Mouse (Mus musculus): Measurements from ENCODE around the gene Syde2. TPM values are rescaled to one million over a fixed set of nuclear protein-coding genes. Genes with fewer than 3 reads are reported as not detected.

The Syde2 gene
- polyA plus RNA-seq, 1 experiment = not detected

DNA sequence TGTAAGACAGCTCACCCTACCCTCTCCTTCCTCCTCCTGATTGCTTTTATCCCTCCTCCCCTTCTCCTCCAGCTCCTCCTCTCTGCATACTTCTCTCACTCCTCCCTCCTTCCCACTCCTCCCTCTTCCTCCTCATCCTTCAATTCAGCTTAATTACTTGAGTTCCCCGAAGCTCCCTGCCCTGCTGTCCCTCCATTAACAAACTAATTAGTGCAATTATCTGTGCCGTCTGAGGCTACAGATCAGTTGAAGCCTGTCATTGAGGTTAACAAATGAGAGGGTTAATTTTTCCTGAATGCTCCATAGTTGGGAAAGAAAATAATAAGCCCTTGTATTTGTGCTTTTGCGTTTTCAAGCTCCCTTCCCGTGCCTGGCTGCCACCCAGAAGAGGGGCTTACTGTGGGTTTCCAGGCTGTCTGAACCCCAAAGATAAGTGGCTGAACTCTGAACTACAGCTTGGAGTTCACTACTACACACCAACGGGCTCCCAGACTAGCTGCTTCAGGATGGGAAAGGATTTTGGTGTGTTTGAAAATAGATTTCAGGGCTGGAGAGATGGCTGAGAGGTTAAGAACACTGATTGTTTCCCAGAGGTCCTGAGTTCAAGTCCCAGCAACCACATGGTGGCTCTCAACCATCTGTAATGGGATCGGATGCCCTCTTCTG lies 40.0 kb upstream of the Syde2 start:
- H3K27ac ChIP-seq (ENCODE audit: insufficient read depth, low read depth, low read length) = no peak overlapping the region
- no peak for TF ChIP-seq CTCF (IDR thresholded peaks at IDR 0.05; ENCODE audit: insufficient read depth, low read depth, low read length)
- TF ChIP-seq POLR2A (IDR thresholded peaks at IDR 0.05; ENCODE audit: insufficient read depth, low read depth, low read length) = no peak
- 36% methylated on average over 6 of the region's 6 CpGs for WGBS

DNA sequence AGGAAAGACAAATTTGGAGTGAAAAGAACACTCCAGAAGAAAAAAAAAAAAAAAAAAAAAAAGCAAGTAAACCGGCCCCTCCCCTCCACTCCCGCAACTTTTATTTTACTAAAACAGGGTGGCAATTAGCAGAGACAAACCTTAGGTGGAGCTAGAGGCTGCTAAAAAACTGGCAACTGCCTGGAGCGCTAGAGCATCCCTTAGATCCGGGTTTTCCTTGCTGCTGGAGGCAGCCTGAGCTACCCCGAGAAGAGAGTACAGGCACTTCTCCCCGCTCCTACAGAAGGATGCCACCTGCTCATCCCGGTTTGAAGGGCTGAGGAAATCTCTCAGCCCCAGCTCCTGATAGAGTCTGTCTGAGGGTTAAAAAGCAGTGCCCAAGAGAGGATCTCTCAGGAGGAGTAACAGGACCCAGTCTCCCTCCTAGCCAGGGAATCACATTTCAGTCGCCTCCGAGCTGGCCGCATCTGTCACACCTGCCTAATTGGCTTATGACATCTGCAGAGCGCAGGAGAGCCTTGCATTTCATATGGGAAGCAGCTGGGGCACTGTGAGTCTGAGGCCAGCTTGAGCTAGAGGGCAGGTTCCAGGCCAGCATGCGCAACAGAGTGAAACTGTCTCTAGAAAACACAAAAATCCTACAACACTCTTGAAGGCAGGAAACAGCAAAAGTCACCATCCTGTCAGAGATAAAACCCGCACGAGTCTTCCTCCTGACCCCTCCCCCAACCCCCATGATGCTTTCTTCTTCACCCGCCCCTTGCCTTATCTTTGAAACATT lies 37.4 kb upstream of the Syde2 start:
- 14% methylated on average over 15 of the region's 15 CpGs for WGBS
- peak overlapping the region; percentile 17 for H3K4me3 ChIP-seq (ENCODE audit: insufficient read depth, low read depth, low read length)

More for the DNA sequence above, 40.0 kb upstream of the Syde2 start:
- peaks cover 6% of the 10 kb centered on the region for H3K4me1 ChIP-seq (ENCODE audit: control insufficient read depth, insufficient read depth, low read length)
- H3K4me3 ChIP-seq (ENCODE audit: insufficient read depth, low read depth, low read length) = no peak overlapping the region

DNA sequence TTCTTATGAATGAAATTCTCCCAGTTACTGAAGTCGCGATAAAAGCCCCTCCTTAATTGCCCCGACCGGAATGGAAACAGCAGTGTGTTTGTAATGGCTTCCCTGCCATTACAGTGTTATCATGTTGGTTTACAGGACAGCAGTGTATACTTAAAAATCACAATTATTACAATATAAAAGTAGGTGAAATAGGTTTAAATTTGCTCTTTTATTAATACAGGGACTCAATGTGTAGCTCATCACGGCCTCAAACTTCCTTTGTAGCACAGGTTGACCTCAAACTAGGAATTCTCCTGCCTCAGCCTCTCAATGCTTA lies 36.9 kb upstream of the Syde2 start:
- TF ChIP-seq POLR2A (IDR thresholded peaks at IDR 0.05; ENCODE audit: insufficient read depth, low read depth, low read length) (no peak), CTCF (IDR thresholded peaks at IDR 0.05; ENCODE audit: insufficient read depth, low read depth, low read length) (no peak)
- Histone ChIP-seq H3K4me1 (ENCODE audit: control insufficient read depth, insufficient read depth, low read length) (peaks cover 6% of the 10 kb centered on the region), H3K4me3 (ENCODE audit: insufficient read depth, low read depth, low read length) (no peak overlapping the region), H3K27ac (ENCODE audit: insufficient read depth, low read depth, low read length) (no peak overlapping the region)
- 38% methylated on average over 5 of the region's 5 CpGs for WGBS

More for the DNA sequence above, 37.4 kb upstream of the Syde2 start:
- Histone ChIP-seq H3K4me1 (ENCODE audit: control insufficient read depth, insufficient read depth, low read length) (peaks cover 6% of the 10 kb centered on the region), H3K27ac (ENCODE audit: insufficient read depth, low read depth, low read length) (no peak overlapping the region)
- TF ChIP-seq CTCF (IDR thresholded peaks at IDR 0.05; ENCODE audit: insufficient read depth, low read depth, low read length) = no peak
- TF ChIP-seq POLR2A (IDR thresholded peaks at IDR 0.05; ENCODE audit: insufficient read depth, low read depth, low read length) = no peak

DNA sequence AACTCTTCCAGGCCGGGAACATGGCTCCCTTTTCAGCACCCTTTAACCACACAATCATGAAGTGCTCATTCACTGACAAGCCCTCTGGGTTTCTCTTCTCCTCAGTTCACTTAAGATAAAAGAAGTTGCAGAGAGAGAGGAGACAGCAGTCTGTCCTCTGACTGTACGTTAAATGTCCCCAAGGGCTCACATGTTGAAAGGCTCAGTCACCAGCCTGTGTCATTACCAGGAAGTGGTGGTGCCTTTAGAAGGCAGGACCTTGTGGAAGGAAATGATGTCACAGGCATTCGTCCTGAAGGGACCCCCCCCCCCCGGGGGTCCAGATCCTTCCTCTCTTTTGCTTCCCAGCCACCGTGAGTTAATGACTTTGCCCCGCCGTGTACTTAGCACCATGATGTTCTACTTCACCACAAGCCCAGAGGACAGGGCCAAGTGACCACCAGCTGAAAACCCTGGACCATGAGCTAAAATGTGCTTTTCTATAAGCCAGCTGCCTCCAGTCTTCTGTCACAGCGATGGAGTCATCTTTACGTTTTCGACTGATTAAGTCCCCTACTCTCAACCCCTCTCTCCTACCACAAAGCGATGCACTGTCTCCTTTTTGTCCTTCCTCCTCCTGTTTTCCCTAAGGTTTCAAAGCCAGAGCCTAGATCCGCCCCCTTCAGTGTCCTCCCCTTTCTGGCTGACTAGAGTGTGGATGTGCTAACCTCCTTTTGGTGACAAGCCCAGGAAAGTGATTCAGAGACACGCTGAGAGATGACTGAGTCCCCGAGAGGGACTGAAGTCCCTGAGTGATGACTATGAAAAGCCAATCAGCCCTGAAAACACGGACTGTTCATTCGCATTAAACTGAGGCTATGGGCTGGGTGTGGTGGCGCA lies 36.1 kb upstream of the Syde2 start:
- Histone ChIP-seq H3K4me3 (ENCODE audit: insufficient read depth, low read depth, low read length) (no peak overlapping the region), H3K27ac (ENCODE audit: insufficient read depth, low read depth, low read length) (no peak overlapping the region), H3K4me1 (ENCODE audit: control insufficient read depth, insufficient read depth, low read length) (peaks cover 6% of the 10 kb centered on the region)
- TF ChIP-seq CTCF (IDR thresholded peaks at IDR 0.05; ENCODE audit: insufficient read depth, low read depth, low read length) = no peak
- no peak for TF ChIP-seq POLR2A (IDR thresholded peaks at IDR 0.05; ENCODE audit: insufficient read depth, low read depth, low read length)
- WGBS = 75% methylated on average over 17 of the region's 17 CpGs

DNA sequence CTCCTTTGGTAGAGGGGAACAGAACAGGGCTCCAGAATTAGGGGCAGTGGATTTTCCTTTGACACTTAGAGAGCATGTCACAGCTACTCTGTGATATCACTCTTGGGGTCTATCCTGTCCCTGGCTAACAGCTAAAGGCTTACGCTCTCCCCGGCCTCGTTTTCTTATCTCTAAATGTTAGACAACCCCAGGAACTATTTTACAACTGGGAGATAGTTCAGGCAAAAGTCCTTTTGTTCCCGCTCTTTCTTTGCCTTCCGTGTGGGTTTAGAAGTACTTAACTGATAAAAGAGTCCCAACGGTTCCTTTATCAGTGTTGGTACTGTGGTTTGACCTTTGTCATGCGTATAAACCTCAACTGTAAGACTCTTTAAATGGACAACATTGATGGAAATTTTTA lies 34.7 kb upstream of the Syde2 start:
- peaks cover 6% of the 10 kb centered on the region for H3K4me1 ChIP-seq (ENCODE audit: control insufficient read depth, insufficient read depth, low read length)
- H3K27ac ChIP-seq (ENCODE audit: insufficient read depth, low read depth, low read length) = no peak overlapping the region
- TF ChIP-seq CTCF (IDR thresholded peaks at IDR 0.05; ENCODE audit: insufficient read depth, low read depth, low read length) (no peak), POLR2A (IDR thresholded peaks at IDR 0.05; ENCODE audit: insufficient read depth, low read depth, low read length) (no peak)
- H3K4me3 ChIP-seq (ENCODE audit: insufficient read depth, low read depth, low read length) = no peak overlapping the region
- 95% methylated on average over 7 of the region's 7 CpGs for whole genome bisulfite sequencing

DNA sequence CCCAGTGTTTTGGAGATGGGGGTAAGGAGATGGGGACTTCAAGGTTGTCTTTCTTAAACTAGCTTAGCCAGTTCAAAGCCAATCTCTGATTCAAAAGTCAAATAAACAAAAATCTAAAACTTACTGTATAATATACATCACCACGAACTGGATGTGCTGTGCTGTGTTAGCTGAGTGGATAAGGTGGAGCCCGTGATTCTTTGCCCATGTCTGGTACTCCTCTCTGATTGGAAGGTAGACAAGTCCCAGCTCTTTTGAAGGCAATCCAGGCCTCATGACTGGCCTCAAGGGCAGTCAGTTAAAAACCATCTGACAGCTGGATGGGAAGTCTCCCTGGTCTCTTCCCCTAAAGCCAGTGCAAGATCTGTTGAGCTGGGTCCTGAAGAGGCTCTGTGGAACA lies 34.3 kb upstream of the Syde2 start:
- 90% methylated on average over 2 of the region's 2 CpGs for WGBS
- TF ChIP-seq POLR2A (IDR thresholded peaks at IDR 0.05; ENCODE audit: insufficient read depth, low read depth, low read length) (no peak), CTCF (IDR thresholded peaks at IDR 0.05; ENCODE audit: insufficient read depth, low read depth, low read length) (no peak)
- H3K27ac ChIP-seq (ENCODE audit: insufficient read depth, low read depth, low read length) = no peak overlapping the region
- H3K4me3 ChIP-seq (ENCODE audit: insufficient read depth, low read depth, low read length) = no peak overlapping the region
- peaks cover 6% of the 10 kb centered on the region for H3K4me1 ChIP-seq (ENCODE audit: control insufficient read depth, insufficient read depth, low read length)

DNA sequence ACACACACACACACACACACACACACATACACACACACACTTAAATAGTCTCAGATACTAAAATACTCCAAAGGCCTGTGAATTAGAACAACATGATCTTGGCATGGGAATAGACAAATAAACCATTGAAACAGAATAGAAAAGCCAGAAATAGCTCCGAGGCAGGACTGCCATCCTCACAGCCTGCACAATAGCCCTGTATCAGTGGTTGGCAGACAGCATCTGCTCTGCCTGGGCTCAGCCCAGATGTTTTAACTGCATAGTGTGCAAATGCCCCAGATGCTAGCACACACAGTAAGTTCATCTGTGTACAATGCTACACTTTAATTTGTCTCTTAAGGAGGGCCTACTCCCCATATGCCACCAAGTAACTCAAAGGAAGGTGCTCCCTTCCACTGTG lies 27.8 kb upstream of the Syde2 start:
- WGBS = 11% methylated on average over 1 of the region's 1 CpGs
- TF ChIP-seq POLR2A (IDR thresholded peaks at IDR 0.05; ENCODE audit: insufficient read depth, low read depth, low read length) (no peak), CTCF (IDR thresholded peaks at IDR 0.05; ENCODE audit: insufficient read depth, low read depth, low read length) (no peak)

DNA sequence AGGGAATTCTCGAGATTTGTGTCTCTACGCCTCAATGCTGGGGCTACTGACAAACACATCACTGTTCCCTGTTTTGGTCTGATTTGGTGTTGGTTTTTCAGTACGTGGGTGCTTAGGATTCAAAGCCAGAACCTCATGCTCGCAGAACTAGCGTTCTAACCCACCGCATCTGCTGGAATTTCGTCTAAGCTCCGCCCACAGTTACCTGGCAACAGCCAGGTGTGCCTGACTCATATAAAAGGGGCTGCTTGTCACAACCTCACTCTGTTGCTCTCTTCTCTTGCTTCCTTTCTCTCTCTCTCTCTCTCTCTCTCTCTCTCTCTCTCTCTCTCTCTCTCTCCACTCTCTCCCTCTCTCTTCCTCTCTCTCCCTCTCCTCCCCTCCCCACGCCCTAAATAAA lies 25.3 kb upstream of the Syde2 start:
- Histone ChIP-seq H3K4me3 (ENCODE audit: insufficient read depth, low read depth, low read length) (no peak overlapping the region), H3K27ac (ENCODE audit: insufficient read depth, low read depth, low read length) (no peak overlapping the region), H3K4me1 (ENCODE audit: control insufficient read depth, insufficient read depth, low read length) (peaks cover 8% of the 10 kb centered on the region)
- no peak for TF ChIP-seq POLR2A (IDR thresholded peaks at IDR 0.05; ENCODE audit: insufficient read depth, low read depth, low read length)
- no peak for TF ChIP-seq CTCF (IDR thresholded peaks at IDR 0.05; ENCODE audit: insufficient read depth, low read depth, low read length)
- 62% methylated on average over 9 of the region's 9 CpGs for WGBS

More for the DNA sequence above, 27.8 kb upstream of the Syde2 start:
- Histone ChIP-seq H3K4me1 (ENCODE audit: control insufficient read depth, insufficient read depth, low read length) (peaks cover 8% of the 10 kb centered on the region), H3K4me3 (ENCODE audit: insufficient read depth, low read depth, low read length) (no peak overlapping the region), H3K27ac (ENCODE audit: insufficient read depth, low read depth, low read length) (peak overlapping the region; percentile 5; the same call in 1 of the 2 replicates)

Measured in olfactory bulb, adult 2 months (tissue).